Mouse (Mus musculus): ENCODE results near the gene 9330182O14Rik. TPM values are rescaled to one million over a fixed set of nuclear protein-coding genes. Genes with fewer than 3 reads are reported as not detected.

The 9330182O14Rik gene
- not detected in 2 replicates for polyA plus RNA-seq (2012; ENCODE audit: insufficient read depth, insufficient read length, low replicate concordance, missing spikeins)

DNA sequence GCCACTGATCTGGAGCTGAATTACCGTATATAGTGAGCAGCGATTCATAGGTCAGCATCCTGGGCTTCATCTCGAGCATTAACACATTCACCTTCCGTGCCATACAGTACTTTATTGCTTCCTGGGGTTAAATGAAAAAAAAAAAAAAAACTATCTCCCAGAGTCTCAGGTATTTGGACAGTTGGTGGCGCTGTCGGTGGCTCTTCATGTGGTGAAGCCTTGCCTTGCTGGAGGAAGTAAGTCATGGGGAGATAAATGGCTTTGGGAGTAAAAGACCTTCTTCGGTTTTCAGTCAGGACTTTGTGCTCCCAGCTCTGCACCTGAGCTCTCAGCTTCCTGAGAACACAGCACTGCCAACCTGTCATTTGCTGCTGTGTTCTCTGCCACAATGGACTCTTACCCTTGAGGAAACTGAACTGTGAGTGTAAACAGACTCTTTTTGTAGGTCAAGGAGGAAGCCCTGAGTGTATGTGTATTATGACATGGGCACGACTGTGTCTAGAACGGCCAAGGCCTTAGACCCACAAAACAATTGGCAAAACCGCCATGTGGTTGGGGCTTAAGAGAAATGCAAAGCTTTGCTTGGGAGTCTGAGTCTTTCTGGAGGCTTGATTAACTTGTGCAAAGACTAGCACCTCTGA, at the start of gene 9330182O14Rik:
Gene 9330182O14Rik (plus strand): TSS at position 214 of the 641 bp plus-strand sequence.
- TF ChIP-seq POLR2A (IDR thresholded peaks at IDR 0.05; ENCODE audit: insufficient read depth, low read depth, low read length): no peak
- TF ChIP-seq CTCF (IDR thresholded peaks at IDR 0.05; ENCODE audit: insufficient read depth, low read depth, low read length): no peak
- no peak within 1 kb of the TSS for H3K27ac ChIP-seq (ENCODE audit: insufficient read depth, low read depth, low read length)
- H3K4me3 ChIP-seq (ENCODE audit: insufficient read depth, low read depth, low read length): no peak within 1 kb of the TSS
- 76% methylated on average over 10 of the region's 10 CpGs for WGBS
- H3K4me1 ChIP-seq (ENCODE audit: control insufficient read depth, insufficient read depth, low read length): peaks cover 5% of the 10 kb centered on the region; the same call in 1 of the 2 replicates

DNA sequence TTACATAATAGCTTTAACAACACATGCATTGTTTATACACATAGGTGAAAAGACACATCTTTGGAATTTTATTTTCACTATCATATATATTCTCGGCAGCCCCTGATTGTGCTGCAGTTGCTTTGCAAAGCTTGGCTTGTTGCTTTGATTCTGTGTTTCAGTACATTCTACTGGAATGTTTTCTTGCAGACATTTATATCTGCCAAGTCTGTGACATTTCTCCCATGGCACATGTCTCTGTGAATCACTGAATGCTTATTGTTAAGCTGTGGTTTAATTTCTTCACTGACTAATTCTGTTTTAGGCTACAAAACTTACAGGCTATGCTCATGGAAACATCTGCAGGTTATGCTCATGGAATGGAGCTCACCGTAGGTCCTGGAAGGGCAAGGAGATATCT, 30.9 kb upstream of the 9330182O14Rik start:
- Histone ChIP-seq H3K4me3 (ENCODE audit: insufficient read depth, low read depth, low read length) (no peak overlapping the region), H3K4me1 (ENCODE audit: control insufficient read depth, insufficient read depth, low read length) (no peaks in the 10 kb centered on the region), H3K27ac (ENCODE audit: insufficient read depth, low read depth, low read length) (no peak overlapping the region)
- TF ChIP-seq POLR2A (IDR thresholded peaks at IDR 0.05; ENCODE audit: insufficient read depth, low read depth, low read length): no peak
- no peak for TF ChIP-seq CTCF (IDR thresholded peaks at IDR 0.05; ENCODE audit: insufficient read depth, low read depth, low read length)
- WGBS: 79% methylated on average over 2 of the region's 2 CpGs

GRCm38 (mm10) chr15:40105712-40106111, 28.5 kb upstream of the 9330182O14Rik start:
- Histone ChIP-seq H3K27ac (ENCODE audit: insufficient read depth, low read depth, low read length) (no peak overlapping the region), H3K4me3 (ENCODE audit: insufficient read depth, low read depth, low read length) (no peak overlapping the region), H3K4me1 (ENCODE audit: control insufficient read depth, insufficient read depth, low read length) (no peaks in the 10 kb centered on the region)
- 90% methylated on average over 4 of the region's 4 CpGs for WGBS
- no peak for TF ChIP-seq CTCF (IDR thresholded peaks at IDR 0.05; ENCODE audit: insufficient read depth, low read depth, low read length)
- TF ChIP-seq POLR2A (IDR thresholded peaks at IDR 0.05; ENCODE audit: insufficient read depth, low read depth, low read length): no peak

- TF ChIP-seq POLR2A (IDR thresholded peaks at IDR 0.05; ENCODE audit: insufficient read depth, low read depth, low read length) (no peak), CTCF (IDR thresholded peaks at IDR 0.05; ENCODE audit: insufficient read depth, low read depth, low read length) (no peak)
- 24% methylated on average over 17 of the region's 18 CpGs for WGBS
- H3K4me1 ChIP-seq (ENCODE audit: control insufficient read depth, insufficient read depth, low read length): peaks cover 9% of the 10 kb centered on the region
- H3K27ac ChIP-seq (ENCODE audit: insufficient read depth, low read depth, low read length): peak overlapping the region; percentile 98
- 0 out of 2 replicates have a peak overlapping the region, but pooled peaks have one; percentile 12 for H3K4me3 ChIP-seq (ENCODE audit: insufficient read depth, low read depth, low read length)
These were observed 20.1 kb upstream of the 9330182O14Rik start for GRCm38 (mm10) chr15:40113888-40114576.

DNA sequence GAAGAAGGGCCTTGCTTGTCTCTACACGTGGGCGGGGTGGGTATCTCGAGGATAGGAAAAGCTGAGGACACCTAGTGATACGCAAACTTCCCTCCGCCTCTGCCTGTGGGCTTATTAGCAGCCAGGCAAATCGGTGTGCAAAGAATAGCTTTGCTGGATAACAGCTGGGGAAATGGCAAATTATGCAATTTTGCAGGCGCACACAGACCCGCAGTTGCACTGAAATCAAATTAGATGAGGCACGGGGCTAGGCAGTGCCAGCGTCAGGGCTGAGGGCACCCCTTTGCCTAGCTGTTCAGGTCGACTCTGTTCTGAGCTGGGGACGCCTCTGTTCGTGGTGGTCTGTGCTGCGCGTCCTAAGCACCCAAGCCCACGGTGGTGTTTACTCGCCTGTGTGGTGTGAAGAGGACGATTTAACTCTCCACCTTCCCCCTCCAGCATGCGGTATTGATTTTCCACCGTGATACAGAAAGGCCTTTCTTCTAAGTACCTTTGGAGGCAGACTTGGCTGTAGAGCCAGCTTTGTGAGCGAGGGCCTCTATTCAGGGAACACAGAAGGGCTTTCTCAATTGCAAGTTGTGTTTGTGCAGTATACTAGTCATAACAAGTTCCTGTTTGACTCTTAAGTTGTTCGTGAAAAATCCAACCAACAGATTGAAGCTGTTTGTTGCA, 19.4 kb upstream of the 9330182O14Rik start:
- H3K4me1 ChIP-seq (ENCODE audit: control insufficient read depth, insufficient read depth, low read length): peaks cover 9% of the 10 kb centered on the region
- H3K27ac ChIP-seq (ENCODE audit: insufficient read depth, low read depth, low read length): peak overlapping the region; percentile 82
- 10% methylated on average over 22 of the region's 22 CpGs for WGBS
- TF ChIP-seq CTCF (IDR thresholded peaks at IDR 0.05; ENCODE audit: insufficient read depth, low read depth, low read length): no peak
- TF ChIP-seq POLR2A (IDR thresholded peaks at IDR 0.05; ENCODE audit: insufficient read depth, low read depth, low read length): no peak
- peak overlapping the region; percentile 4; the same call in 1 of the 2 replicates for H3K4me3 ChIP-seq (ENCODE audit: insufficient read depth, low read depth, low read length)

- H3K4me3 ChIP-seq (ENCODE audit: insufficient read depth, low read depth, low read length): no peak overlapping the region
- WGBS: 95% methylated on average over 3 of the region's 3 CpGs
- H3K4me1 ChIP-seq (ENCODE audit: control insufficient read depth, insufficient read depth, low read length): peaks cover 9% of the 10 kb centered on the region
- TF ChIP-seq POLR2A (IDR thresholded peaks at IDR 0.05; ENCODE audit: insufficient read depth, low read depth, low read length) (no peak), CTCF (IDR thresholded peaks at IDR 0.05; ENCODE audit: insufficient read depth, low read depth, low read length) (no peak)
- no peak overlapping the region for H3K27ac ChIP-seq (ENCODE audit: insufficient read depth, low read depth, low read length)
These were observed 17.8 kb upstream of the 9330182O14Rik start for GRCm38 (mm10) chr15:40116396-40116795.

GRCm38 (mm10) chr15:40124211-40124953, 9.8 kb upstream of the 9330182O14Rik start:
- no peak overlapping the region for H3K4me3 ChIP-seq (ENCODE audit: insufficient read depth, low read depth, low read length)
- peaks cover under 1% of the 10 kb centered on the region; the same call in 1 of the 2 replicates for H3K4me1 ChIP-seq (ENCODE audit: control insufficient read depth, insufficient read depth, low read length)
- no peak overlapping the region for H3K27ac ChIP-seq (ENCODE audit: insufficient read depth, low read depth, low read length)
- WGBS: 80% methylated on average over 9 of the region's 9 CpGs
- TF ChIP-seq POLR2A (IDR thresholded peaks at IDR 0.05; ENCODE audit: insufficient read depth, low read depth, low read length): no peak
- TF ChIP-seq CTCF (IDR thresholded peaks at IDR 0.05; ENCODE audit: insufficient read depth, low read depth, low read length): no peak

DNA sequence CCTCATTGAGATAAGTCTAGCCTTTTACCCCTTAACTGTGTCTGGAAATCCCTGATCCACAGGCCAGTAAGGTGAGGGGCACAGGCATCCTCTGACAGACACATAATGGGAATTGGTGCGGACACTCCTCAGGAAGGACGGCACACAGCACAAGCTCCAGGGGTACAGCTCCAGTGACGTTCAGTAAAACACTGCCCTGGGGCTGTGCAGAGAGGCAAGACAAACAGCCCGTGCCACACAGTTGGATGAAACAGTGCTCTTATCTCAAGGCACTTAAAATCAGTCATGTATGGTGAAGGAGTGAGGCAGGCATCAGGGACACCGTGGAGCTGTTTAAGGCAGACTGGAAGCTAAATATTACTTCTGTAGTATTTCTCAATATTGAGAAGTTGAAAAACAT, 4.7 kb upstream of the 9330182O14Rik start:
- 73% methylated on average over 5 of the region's 5 CpGs for WGBS
- Histone ChIP-seq H3K4me3 (ENCODE audit: insufficient read depth, low read depth, low read length) (no peak overlapping the region), H3K27ac (ENCODE audit: insufficient read depth, low read depth, low read length) (no peak overlapping the region), H3K4me1 (ENCODE audit: control insufficient read depth, insufficient read depth, low read length) (peaks cover 5% of the 10 kb centered on the region; the same call in 1 of the 2 replicates)
- TF ChIP-seq POLR2A (IDR thresholded peaks at IDR 0.05; ENCODE audit: insufficient read depth, low read depth, low read length) (no peak), CTCF (IDR thresholded peaks at IDR 0.05; ENCODE audit: insufficient read depth, low read depth, low read length) (no peak)

Data from olfactory bulb, adult 2 months (tissue).